Mouse (Mus musculus) stomach, embryonic 14.5 days (tissue): ENCODE results near the gene Stpg4. TPM values are rescaled to one million over a fixed set of nuclear protein-coding genes. Genes with fewer than 3 reads are reported as not detected.

Experiments
- ATAC-seq: fragments of 200-750 bp; cut with Nextera tagmentation; 2 replicates; pipeline ENCODE4 v1.8.0; 2017; ENCODE audit warnings: low read depth, moderate TSS enrichment; ENCODE audit not compliant: insufficient number of reproducible peaks, insufficient read depth, low FRiP score
- H3K27ac ChIP-seq: fragments of 300-500 bp; sonication (generic); 2 replicates; pipeline ENCODE4 v1.5.1; 2014; ENCODE audit warnings: mild to moderate bottlenecking, low read length, moderate library complexity, mixed read lengths
- H3K27me3 ChIP-seq: fragments of 300-500 bp; sonication (generic); 2 replicates; pipeline ENCODE4 v1.6.1; 2014; ENCODE audit warnings: low read length, control low read depth, mixed read lengths; ENCODE audit not compliant: control insufficient read depth, insufficient read depth
- H3K36me3 ChIP-seq: fragments of 300-500 bp; sonication (generic); 2 replicates; pipeline ENCODE4 v1.6.1; 2014; ENCODE audit warnings: mild to moderate bottlenecking, control low read depth, low read length, moderate library complexity, mixed read lengths; ENCODE audit not compliant: control insufficient read depth, insufficient read depth
- H3K4me1 ChIP-seq: fragments of 300-500 bp; sonication (generic); 2 replicates; pipeline ENCODE4 v1.6.1; 2014; ENCODE audit warnings: low read length, control low read depth, mixed read lengths; ENCODE audit not compliant: control insufficient read depth, insufficient read depth
- H3K4me2 ChIP-seq: fragments of 300-500 bp; sonication (generic); replicated peaks from 2 replicates; pipeline ENCODE4 v1.6.1; 2014; ENCODE audit warnings: low read depth, low read length, control low read depth
- H3K4me3 ChIP-seq: fragments of 300-500 bp; sonication (generic); 2 replicates; pipeline ENCODE4 v1.5.1; 2014; ENCODE audit warnings: low read depth, low read length, control low read depth
- H3K9ac ChIP-seq: fragments of 300-500 bp; sonication (generic); replicated peaks from 2 replicates; pipeline ENCODE4 v1.6.1; 2014; ENCODE audit warnings: low read depth, mild to moderate bottlenecking, control low read depth, low read length, moderate library complexity, mixed read lengths
- H3K9me3 ChIP-seq: fragments of 300-500 bp; sonication (generic); 2 replicates; pipeline ENCODE4 v1.6.1; 2016; ENCODE audit warnings: low read depth, low read length, control low read depth; ENCODE audit not compliant: control insufficient read depth
- WGBS: fragments of 180-500 bp; shearing (Covaris S2); extraction: QIAGEN DNeasy Blood & Tissue Kit; methylation state at CpG from one replicate; pipeline ENCODE4 v1.1.7; 2014; 5-methylcytosine and 5-hydroxymethylcytosine counted together
- polyA plus RNA-seq: library from polyadenylated mRNA; unstranded; fragments of >200 nt; fragmentation: Nextera tagmentation; extraction: Ambion mirVana; gene quantifications from 2 replicates; pipeline ENCODE4 v1.2.1, GENCODE M21; 2014

The Stpg4 gene
- polyA plus RNA-seq, 1 experiment from 2014 or later = not detected

- ATAC-seq = no peak
Measured at GRCm38 (mm10) chr17:87453336-87453735, 25.8 kb upstream of the Stpg4 start.

GRCm38 (mm10) chr17:87448881-87449280 is 21.3 kb upstream of the Stpg4 start:
- ATAC-seq = no peak
- WGBS = 88% methylated on average over 8 of the region's 8 CpGs
- no peaks in the 10 kb centered on the region for H3K27me3 ChIP-seq

More at GRCm38 (mm10) chr17:87453336-87453735, 25.8 kb upstream of the Stpg4 start:
- no peaks in the 10 kb centered on the region for H3K9me3 ChIP-seq
- H3K27me3 ChIP-seq = no peaks in the 10 kb centered on the region
- no peaks in the 10 kb centered on the region for H3K36me3 ChIP-seq
- WGBS = 78% methylated on average over 7 of the region's 7 CpGs
- H3K4me2 ChIP-seq = no peak overlapping the region
- no peak overlapping the region for H3K9ac ChIP-seq
- H3K4me3 ChIP-seq = no peak overlapping the region
- H3K4me1 ChIP-seq = peaks cover 3% of the 10 kb centered on the region; the same call in 1 of the 2 replicates
- H3K27ac ChIP-seq = no peak overlapping the region

GRCm38 (mm10) chr17:87448339-87448738 is 20.8 kb upstream of the Stpg4 start:
- Histone ChIP-seq H3K4me3 (no peak overlapping the region), H3K4me2 (no peak overlapping the region), H3K4me1 (peaks cover 14% of the 10 kb centered on the region), H3K36me3 (no peaks in the 10 kb centered on the region), H3K9me3 (no peaks in the 10 kb centered on the region), H3K27ac (no peak overlapping the region), H3K27me3 (no peaks in the 10 kb centered on the region), H3K9ac (no peak overlapping the region)
- ATAC-seq = no peak
- 92% methylated on average over 9 of the region's 9 CpGs for WGBS

More at GRCm38 (mm10) chr17:87448881-87449280, 21.3 kb upstream of the Stpg4 start:
- Histone ChIP-seq H3K4me3 (no peak overlapping the region), H3K4me1 (peaks cover 10% of the 10 kb centered on the region), H3K9me3 (no peaks in the 10 kb centered on the region), H3K9ac (no peak overlapping the region), H3K36me3 (no peaks in the 10 kb centered on the region), H3K4me2 (no peak overlapping the region), H3K27ac (no peak overlapping the region)

- Histone ChIP-seq H3K9me3 (no peaks in the 10 kb centered on the region), H3K4me3 (peak overlapping the region; percentile 90), H3K27me3 (no peaks in the 10 kb centered on the region), H3K4me2 (peak overlapping the region; percentile 60), H3K27ac (peak overlapping the region; percentile 98; the same call in 1 of the 2 replicates), H3K9ac (peak overlapping the region; percentile 95), H3K36me3 (no peaks in the 10 kb centered on the region), H3K4me1 (peaks cover 16% of the 10 kb centered on the region)
- WGBS = 44% methylated on average over 12 of the region's 12 CpGs
- ATAC-seq = no peak
Measured at GRCm38 (mm10) chr17:87447612-87448200, 20.2 kb upstream of the Stpg4 start.

- Histone ChIP-seq H3K27ac (peak within 1 kb of the TSS; percentile 98), H3K36me3 (peaks cover under 1% of the 10 kb centered on the region; the same call in 1 of the 2 replicates), H3K9me3 (no peaks in the 10 kb centered on the region), H3K4me3 (peak within 1 kb of the TSS; percentile 90), H3K4me2 (peak within 1 kb of the TSS; percentile 60), H3K9ac (peak within 1 kb of the TSS; percentile 95), H3K27me3 (no peaks in the 10 kb centered on the region), H3K4me1 (peaks cover 16% of the 10 kb centered on the region)
- ATAC-seq = peak; percentile 91
- under 1% methylated on average over 65 of the region's 69 CpGs for WGBS
Measured at GRCm38 (mm10) chr17:87446767-87447611, 19.4 kb upstream of the Stpg4 start, which contains the start of gene Calm2. Gene Calm2, minus strand, starts transcription at chr17:87446935.

GRCm38 (mm10) chr17:87445917-87446766 is 18.6 kb upstream of the Stpg4 start:
- peak overlapping the region; percentile 95 for H3K9ac ChIP-seq
- H3K4me1 ChIP-seq = peaks cover 16% of the 10 kb centered on the region
- under 1% methylated on average over 46 of the region's 86 CpGs for WGBS
- ATAC-seq = peak; percentile 74
- H3K27ac ChIP-seq = peak overlapping the region; percentile 98
- H3K27me3 ChIP-seq = no peaks in the 10 kb centered on the region
- no peaks in the 10 kb centered on the region for H3K9me3 ChIP-seq
- H3K36me3 ChIP-seq = peaks cover 9% of the 10 kb centered on the region; the same call in 1 of the 2 replicates
- peak overlapping the region; percentile 90 for H3K4me3 ChIP-seq
- peak overlapping the region; percentile 44 for H3K4me2 ChIP-seq

- H3K27me3 ChIP-seq = no peaks in the 10 kb centered on the region
- no peaks in the 10 kb centered on the region for H3K9me3 ChIP-seq
- WGBS = under 1% methylated on average over 13 of the region's 13 CpGs
- peak overlapping the region; percentile 44 for H3K4me2 ChIP-seq
- H3K9ac ChIP-seq = peak overlapping the region; percentile 95
- no peak for ATAC-seq
- peaks cover 16% of the 10 kb centered on the region for H3K4me1 ChIP-seq
- peak overlapping the region; percentile 98; the same call in 1 of the 2 replicates for H3K27ac ChIP-seq
- H3K4me3 ChIP-seq = peak overlapping the region; percentile 90
- peaks cover 9% of the 10 kb centered on the region; the same call in 1 of the 2 replicates for H3K36me3 ChIP-seq
Measured at GRCm38 (mm10) chr17:87445337-87445916, 17.9 kb upstream of the Stpg4 start.
